Mouse (Mus musculus): ENCODE measurements around the gene Cep44.

Cep44 gene

DNA sequence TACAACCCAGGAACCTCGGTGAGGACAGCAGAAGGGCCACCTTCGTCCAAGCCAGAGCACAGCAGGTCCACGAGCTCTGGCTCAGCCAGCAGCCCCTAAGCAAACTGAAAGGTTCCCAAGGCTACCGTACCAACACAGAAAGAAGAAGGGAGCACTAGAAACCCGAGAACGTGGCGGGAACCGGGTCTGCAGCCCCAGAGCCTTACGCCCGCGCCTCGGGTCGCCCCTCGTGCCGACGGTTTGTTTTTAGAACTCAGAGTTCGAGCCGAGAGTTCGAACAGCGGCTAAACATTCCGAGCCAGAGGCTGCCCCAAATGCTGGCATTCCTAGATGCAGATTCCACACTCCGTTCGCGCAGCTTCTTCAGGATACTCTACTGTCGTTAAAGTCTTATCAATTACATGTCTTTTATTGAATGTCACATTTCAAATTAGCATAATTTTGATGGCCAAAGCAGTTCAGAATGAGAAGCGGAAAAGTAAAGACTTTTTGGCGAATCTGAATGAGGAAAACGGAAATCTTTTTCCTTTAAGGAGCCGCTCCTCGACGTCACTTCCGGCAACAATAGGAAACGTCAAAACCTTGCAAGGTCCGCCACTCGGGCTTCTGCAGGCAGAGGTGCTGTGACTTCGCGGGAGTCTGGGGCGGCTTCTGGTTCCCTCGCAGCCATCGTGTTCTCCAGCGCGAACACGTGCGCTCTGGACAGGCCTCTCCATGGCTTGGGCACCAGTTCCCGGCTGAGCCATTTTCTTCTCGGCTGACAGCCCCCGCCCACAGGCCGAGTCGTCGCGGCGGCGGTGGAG is at the start of gene Cep44, which contains the start of gene Fbxo8:
TSS of gene Cep44 (minus strand) at position 490 of the 803 bp plus-strand sequence.
TSS of gene Fbxo8 (plus strand) at position 533 of the 803 bp plus-strand sequence.
- peak; percentile 84 for DNase-seq

DNA sequence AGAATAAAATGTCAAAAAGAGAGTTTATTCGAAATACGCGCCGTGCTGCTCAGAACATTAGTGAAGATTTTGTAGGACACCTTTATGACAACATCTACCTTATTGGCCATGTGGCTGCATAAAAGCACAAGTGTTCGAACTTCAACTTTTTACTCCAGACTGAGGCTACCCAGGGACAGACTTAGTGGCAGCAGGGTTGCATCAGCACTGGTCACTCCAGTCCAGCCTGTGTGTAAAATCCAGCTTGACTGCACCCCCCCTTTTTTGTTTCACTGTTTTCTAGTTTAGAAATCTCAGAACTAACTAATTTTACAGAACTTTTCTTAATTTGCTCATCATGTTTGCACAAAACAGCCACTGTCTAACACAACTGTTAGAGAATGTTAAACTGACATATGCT is 40.7 kb upstream of the Cep44 start:
- no peak for DNase-seq

DNA sequence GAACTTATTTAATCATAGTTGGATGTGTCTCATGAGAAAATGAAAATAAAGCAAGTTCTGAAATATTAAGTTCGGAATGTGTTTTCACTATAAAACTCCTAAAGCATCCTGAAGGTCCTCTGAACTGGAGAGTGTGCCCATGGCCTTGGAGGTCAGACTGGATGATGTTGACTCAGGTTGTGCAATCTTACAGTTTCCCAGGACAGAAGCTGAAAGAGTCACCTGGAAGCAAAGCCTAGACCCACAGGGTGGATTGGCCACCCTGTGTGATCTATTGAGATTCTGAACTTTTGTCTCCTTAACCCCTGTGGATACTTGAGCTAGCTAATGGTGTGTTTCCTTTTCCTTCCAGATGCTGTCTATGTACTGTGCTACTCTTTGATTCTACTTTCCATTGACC is 40.2 kb upstream of the Cep44 start:
- no peak for DNase-seq

DNA sequence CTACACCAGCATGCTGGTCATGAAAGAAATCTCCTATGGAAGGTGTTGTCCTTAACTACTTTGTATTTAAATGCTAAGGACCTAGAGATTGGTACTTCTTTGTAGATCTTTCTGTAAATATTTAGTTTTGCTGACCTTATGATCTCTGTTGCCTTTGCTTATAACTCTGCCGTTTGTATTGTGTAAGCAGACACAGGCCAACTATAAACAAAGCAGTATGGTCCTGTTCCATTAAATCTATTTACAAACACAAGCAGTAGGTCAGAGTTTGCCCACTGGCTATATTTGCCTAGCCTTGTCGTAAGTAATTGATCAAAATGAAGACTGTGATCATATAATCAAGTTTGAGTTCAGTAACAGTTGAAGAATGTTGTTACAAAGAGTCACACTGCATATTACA is 38.2 kb upstream of the Cep44 start:
- DNase-seq = no peak

DNA sequence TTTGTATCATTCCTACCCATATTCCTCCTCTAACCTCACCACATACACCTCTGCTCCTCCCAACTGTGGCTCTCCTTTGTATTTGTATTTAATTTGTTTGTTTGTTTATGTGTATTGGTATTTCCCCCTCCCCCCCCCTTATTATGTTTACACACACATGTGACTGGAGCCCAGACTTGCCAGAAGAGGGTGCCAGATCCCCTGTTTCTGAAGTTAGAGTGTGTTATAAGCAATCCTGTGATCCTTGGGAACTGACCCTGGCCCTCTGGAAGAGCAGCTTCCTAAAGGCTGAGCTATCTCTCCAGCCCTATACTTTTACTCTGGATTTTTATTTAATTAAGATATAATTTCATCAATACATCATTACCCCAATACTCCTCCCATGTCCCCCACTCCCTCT is 32.0 kb upstream of the Cep44 start:
- peak; percentile 27 for DNase-seq

DNA sequence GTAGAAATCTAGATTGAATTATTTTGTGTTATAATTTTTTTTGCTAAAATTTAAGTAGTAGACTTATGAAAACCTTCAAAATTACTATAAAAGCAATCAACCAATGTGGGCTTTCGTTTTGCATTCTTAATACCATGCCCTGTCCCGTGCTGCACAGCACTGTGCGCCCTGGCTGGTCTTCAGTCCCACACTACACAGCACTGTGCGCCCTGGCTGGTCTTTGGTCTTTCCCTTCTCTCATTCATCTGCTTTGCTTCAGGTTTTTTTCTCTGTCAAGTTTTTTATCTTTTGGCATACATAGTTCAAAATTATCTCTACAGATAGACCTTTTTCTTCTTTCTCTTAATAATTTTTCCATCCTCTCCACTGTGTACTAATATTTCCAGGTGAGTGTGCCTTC is 30.1 kb upstream of the Cep44 start:
- peak; percentile 12 for DNase-seq

DNA sequence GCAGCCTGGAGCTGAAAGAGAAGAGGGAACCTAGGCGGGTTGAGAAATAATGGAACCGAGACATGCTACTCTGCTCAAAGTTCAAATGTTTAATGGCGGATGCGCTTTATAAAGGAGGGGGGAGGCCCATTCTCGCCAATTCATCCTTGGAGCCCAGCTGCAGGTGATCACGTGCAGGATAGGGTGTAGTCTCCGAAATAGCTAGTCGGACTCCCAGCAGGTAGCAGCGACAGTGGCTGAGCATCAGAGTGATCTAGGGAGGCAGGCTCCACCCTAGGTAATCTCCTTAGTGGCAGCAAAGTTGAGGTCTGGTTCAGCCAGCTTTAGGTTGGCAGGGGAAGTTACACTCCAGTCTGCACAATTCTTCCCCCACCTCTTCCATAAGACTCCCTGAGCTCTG is 16.0 kb upstream of the Cep44 start:
- DNase-seq = no peak

DNA sequence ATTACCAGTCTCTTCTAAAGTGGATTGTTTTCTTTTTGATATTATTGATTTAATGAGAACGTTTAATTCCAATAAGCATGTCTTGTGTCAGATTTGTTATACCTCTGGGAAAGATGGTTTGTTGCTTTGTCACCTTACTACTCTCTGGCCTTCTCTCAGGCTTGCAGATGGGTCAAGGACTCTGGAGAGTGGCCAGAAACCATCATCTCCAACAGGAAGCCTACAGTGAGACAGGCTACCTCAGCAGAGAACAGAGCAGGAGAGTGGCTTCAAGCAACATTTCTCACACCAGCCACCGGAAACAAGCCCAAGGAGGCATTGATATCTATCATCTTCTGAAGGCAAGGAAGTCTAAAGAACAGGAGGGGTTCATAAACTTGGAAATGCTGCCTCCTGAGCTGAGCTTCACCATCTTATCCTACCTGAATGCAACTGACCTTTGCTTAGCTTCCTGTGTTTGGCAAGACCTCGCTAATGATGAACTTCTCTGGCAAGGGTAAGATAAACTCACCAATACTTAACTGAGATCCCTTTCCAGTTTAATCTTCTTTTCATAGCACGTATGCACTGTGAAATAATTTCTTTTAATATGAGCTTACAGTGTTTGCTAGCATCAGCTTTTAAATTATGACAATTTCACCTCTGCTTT is 13.7 kb upstream of the Cep44 start:
- DNase-seq = no peak

DNA sequence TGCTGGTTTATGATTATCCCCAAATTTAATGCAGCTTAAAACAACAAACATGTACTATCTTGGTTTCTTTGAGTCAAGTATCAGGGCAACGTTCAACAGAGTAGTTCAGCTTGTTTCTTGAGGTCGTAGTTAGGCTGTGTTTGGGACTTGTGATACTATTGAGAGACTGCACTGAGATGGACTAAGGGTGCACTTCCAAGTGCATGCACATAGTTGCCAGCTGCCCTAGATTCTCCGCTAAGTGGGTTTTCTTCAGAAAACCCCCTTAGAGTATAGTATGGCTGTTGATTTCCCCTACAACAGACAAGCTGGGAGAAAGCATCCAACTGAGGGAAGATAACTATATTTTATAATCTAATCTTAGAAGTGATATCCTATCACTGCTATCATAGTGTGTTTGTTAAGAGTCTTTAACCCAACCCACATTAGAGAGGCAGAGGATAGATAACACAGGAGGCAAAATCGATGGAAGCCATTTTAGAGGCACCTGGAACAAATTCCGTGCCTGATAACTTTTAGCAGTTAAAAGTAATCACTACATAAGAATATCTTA is 1.8 kb upstream of the Cep44 start:
- no peak for DNase-seq

DNA sequence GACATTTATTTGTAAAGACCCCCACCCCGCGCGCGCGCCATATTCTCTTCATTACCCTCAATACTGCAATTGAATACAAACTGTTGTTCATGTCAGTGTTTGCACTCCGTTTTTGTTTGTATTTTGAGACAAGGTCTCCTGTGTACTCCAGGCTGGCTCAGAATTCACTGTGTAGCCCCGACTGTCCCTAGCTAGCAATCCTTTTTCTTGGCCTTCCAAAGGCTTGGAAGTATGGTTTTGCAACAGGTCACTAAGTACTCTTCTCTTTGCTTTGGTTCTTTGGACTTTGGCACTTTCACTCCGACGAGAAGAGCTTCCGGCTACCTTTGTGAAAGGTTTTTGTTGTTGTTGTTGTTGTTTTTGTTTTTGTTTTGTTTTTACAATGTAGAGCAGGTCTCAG is 1.2 kb upstream of the Cep44 start:
- DNase-seq = peak; percentile 29

DNA sequence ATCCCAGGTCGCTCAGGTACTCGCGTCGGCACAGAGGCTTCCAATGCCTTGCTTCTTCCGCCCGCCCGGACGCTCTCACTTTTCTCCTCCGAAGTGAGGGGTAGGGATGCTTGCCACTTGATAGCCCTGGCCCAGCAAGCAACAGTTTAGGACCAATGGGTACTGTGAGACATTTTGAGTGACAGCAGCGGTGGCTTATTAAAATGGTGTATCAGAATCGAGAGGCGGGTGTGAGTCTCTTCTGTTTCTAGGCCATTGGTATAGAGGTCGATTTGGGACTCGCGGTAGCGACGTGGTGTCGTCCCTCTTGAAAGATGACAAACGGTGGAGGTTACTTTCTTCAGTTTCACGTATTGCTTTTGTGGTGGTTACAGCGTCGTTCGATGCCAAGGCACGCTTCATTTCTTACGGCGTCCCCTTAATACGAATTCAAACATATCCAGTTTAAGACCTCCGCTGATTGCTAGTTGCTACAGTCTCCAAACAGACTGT is 560 bp upstream of the Cep44 start:
- DNase-seq = peak; percentile 85

DNA sequence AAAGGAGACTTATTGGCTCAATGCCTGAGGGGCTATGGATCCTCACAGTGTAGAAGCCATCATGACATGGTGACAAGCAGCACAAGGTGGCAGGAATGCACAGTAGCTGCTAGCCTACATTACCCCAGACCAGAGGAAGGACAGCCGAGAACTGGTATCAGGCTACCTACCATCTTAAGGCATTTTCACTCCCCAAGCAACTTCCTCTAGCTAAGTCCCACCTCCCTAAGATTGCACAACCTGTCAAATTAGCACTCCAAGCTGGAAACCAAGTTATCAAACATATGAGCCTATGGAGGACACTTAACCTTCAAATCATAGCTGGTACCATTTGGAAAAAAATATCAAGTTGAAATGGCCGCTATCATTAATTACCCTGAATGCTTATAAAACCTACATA is 3.0 kb downstream of the Cep44 start:
- DNase-seq = no peak

DNA sequence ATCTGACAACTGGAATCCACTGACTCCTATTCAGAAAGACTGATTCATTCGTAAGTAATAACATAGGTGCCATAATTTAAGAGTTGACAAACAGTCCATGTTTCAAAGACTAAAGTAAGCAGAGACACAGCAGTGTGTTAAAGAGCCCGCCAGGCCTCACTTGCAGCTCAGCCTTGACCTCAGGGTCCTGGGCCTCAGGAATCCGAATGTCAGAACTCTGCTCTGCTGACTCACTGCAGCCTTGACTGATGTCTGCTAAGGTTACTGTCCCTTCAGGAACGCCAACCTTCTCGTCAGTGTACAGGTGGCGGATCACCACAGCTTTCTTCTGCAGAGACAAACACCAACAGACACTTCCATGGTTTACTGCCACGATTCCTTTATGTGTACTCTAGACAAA is 10.1 kb downstream of the Cep44 start:
- no peak for DNase-seq

DNA sequence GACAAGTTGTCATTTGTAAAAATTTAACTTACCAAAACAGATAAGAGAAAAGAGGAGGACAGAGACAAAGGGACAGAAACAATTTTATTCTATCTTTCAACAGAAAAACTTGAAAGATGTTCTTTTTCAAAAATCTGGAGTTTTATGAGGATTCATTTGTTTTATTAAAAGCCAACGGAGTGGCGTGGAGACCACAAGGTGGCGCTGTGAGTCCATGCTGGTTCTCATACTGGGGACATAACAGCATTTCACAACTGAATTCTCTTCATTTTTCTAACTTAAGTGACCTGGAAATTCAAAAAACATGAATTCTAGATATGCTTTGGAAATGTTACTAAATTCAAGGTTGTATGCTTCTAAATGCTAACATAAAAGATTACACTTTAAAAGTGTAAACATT is 20.5 kb downstream of the Cep44 start:
- peak; percentile 57 for DNase-seq

DNA sequence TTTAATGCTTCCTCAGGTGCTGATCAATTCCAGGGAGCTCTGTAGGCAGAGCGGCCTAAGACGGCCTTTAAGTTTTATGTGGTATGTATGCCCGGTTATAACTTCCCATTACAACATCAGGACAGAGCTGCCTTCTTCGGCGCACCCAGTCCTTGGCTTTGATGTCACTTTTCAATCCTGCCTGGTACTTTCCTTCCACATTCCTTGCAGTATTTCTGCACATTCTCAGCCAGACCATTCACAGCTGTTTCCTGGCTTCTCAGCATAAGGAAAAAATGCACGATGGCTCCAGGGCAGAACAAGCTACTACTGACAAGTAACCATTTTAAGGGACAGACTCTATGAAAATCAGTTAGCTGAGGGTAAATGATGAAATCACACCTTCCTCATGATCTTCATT is 22.0 kb downstream of the Cep44 start:
- DNase-seq = no peak

DNA sequence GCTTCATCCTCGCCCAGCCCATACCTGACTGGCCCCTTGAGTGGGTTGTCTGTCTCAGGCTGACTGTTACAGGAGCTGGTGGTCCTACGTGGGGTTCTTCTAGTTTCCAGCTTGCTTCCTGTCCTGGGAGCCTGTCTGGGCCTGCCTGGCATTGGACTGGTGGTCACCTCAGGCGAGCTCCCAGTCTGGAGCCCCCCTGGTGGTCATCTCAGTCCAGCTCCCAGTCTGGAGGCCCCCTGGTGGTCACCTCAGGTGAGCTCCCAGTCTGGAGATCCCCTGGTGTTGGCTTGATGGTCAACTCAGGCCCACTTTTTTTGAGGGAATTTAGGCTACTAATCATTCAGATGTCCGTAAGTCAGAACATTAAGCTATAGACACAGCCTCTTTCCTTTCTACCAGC is 29.8 kb downstream of the Cep44 start:
- DNase-seq = no peak

DNA sequence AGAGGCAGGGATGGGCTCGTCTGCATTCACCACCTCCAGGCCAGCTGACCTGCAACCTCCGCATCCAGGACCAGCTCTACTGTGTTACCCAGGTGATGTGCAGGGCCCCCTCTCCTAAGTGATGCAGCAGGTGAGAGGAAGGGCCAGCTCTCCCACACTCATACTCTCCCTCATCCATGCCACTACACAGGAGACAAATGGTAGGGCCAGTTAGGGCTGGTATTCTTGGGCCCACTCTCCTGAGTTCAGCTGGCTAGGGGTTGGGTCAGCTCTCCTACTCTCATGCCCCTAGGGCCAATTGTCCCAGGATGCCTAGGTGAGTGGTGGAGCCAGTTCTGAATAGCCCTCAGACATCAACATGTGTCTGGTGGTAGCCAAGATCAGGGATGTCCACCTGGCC is 30.6 kb downstream of the Cep44 start:
- no peak for DNase-seq

DNA sequence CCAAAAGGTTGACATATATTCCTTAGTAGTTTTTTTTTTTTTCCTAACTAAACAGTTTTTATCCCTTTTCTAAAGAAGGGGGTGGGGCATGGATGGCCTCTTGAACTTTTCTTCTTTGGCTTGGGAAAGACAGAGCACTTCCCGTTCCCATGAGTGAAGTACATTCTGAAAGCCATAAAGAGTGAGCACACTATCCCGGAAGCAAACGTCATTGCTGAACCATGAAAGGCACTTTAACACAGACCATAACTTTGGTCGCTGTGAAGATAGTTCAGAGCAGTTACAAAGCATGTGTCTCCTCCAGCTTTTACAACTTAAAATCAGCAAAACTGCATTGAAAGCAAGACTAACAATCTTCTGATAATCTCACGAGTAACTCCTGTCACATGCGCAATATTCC is 32.0 kb downstream of the Cep44 start:
- DNase-seq = no peak

DNA sequence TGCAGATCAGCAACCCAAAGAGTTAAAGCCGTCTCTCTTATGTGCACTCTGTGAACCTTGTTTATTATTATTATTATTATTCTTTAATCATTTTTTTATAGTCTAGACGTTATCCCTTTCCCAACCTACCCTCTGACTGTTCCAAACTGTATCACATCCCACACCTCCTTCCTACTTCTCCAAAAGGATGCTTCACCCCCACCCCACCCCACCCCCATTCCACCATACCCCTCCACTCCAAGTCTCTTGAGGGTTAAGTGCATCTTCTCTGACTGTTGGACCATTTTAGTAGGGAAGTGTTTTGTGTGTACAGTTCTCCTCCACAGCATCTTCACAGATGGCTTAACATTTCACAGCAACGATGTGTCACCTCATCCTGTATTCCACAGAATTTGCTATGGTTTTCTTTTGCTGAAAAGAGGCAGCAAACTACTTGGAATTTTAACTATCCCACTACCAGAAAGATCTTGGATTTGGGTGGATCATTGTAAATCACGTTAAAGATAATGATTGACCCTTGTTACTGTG is 41.8 kb downstream of the Cep44 start:
- DNase-seq = no peak

DNA sequence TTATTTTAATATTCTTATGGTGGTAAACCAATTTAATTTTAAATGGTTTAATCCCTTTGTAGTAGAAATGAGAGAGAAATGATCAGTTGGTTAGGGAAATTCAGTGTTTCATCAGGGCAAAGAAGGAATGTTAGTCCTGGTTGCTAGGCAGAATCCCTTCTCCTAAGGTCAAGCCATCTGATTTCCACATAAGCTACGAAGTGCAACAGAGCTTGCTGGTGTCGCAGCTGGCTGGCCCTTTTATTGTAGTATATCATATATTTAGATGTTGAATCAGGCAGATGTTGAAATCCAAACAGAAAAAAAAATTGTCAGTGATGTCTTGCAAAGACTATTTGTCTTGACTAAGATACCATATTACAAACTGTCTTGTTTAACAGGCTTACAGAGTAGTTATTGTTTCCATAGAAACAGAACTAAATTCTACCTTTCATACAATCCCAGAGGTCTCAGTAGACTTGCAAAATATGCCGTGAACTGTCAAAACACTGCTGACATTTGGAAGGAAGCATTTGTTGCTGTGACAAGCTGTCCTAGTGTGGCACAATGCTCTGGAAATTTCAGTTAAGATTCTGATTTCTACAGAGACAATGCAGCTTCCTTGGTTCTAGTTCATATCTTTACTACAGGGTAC is 42.4 kb downstream of the Cep44 start:
- DNase-seq = no peak

DNA sequence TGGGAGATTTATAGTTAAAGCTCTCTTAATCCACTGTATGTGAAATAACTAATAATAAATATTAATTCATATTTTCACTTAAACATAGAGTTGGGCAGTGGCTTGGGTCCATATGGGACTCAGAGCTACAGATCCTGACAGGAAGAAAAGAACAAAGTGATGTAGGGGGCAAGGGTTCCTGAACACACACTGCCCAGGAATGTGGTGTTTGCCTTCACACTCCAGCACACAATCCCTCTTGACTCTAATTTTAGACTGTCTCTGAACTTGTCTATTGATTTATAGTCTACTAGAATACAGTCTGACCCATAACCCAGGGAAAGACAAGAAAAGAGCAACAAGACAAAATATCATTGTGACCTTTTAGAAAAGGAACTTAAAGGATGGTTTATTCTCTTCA is 48.9 kb downstream of the Cep44 start:
- DNase-seq = no peak

DNA sequence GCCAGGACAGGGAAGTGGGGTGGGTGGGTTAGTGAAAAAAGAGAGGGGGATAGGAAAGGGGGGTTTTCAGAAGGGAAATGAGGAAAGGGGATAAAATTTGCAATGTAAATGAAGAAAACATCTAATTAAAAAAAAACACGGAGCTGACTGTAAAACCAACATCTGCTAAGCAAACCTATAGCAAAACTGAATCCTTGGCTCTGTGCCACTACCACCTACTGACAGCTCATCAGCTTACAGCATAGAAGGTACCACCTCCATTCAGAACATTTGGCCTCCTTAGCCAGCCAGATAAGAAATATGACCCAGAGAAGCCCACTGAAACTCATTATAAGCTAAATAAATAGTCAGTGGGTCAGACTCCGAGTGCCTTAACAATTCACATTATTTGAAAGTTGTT is 61.4 kb downstream of the Cep44 start:
- no peak for DNase-seq

DNA sequence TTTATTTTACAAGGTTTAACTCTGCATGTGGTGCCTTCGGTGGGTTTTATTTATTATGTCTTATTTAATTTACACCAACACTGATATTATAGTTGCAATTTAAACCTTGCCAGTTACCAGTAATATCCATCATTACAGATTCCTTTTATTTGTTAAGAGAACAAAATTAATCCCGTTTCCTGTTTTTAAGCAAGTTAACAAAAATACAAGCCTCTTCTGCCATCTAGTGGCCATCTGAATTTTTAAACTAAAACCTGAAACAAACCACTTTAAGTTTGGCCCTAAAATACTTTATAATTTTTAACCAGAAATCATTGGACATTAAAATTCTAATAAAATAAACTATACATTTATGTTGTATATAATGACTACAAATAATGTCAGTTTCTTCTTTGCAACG is 64.8 kb downstream of the Cep44 start:
- DNase-seq = no peak
